Mouse (Mus musculus) heart, postnatal 0 days (tissue): ENCODE results near the gene Grb10.

Source experiments
- CTCF ChIP-seq: IDR thresholded peaks from 2 replicates; pipeline ENCODE4 v1.5.1; 2016; ENCODE audit warnings: antibody characterized with exemption, control low read depth, low read depth
- EP300 ChIP-seq: IDR thresholded peaks from 2 replicates; pipeline ENCODE4 v1.6.1; 2016; ENCODE audit warnings: antibody characterized with exemption, low read depth

DNA sequence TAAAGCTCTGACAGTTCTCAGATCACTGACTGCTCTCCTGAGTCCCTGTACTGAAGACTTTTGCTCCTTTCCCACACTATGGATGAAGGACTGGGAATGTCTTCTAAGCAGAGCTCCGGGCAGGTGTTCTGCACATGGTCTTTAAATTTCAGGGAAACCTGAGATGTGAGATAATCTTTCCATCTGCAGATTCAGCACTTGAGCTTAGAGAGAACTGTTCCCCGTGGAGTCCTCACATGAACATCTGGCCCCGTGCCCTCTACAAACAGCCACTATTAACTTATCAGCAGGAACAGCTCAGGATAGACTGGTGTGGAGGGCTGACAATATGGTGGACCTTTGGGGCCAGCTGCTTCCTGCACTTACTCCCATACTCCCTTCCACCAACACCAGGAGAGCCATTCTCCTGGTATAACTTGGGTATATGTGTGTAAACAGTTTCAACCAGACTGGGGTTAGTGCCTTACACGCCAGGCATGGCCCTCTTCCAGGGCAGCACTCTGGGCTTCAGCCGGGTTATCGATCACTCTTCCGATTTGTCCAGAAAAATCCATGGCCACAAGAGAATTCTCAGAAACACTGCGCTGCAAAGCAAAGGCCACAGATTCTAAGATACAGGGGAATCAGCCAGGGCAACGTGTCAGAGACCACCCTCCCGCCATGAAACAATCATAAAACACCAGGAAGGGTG, 101.0 kb downstream of the Grb10 start:
- TF ChIP-seq CTCF (no peak), EP300 (no peak)
